Mouse (Mus musculus): ENCODE measurements around the gene Atxn10. TPM values are rescaled to one million over a fixed set of nuclear protein-coding genes. Genes with fewer than 3 reads are reported as not detected.
A peak's percentile ranks its signal among the peaks of the same experiment; 100 is the strongest.

Atxn10 gene
- total RNA-seq, 2 experiments from 2014 or later = 286 to 293 TPM

DNA sequence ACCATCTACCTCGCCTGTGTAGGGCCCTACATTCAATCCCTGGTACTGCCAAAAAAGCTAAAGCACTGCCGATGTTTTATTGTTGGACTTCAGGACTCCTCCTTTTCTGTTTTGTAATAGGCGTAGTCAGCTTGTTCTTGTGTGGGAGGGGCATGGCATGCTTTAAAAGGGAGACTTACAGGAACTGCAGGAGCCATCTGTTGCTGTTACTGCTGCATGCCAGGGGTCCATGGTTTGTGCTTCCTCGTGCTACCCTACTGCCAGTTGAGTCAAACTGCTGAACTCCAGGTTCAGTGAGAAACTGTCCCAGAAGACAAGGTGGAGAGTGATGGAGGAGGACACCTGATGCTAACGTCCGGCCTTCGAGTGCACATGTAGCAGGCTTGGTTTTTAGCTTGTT is 65.9 kb downstream of the Atxn10 start:
- peak; percentile 42 to 74 for DNase-seq (ENCODE audit: low spot score in 2 of 2)

DNA sequence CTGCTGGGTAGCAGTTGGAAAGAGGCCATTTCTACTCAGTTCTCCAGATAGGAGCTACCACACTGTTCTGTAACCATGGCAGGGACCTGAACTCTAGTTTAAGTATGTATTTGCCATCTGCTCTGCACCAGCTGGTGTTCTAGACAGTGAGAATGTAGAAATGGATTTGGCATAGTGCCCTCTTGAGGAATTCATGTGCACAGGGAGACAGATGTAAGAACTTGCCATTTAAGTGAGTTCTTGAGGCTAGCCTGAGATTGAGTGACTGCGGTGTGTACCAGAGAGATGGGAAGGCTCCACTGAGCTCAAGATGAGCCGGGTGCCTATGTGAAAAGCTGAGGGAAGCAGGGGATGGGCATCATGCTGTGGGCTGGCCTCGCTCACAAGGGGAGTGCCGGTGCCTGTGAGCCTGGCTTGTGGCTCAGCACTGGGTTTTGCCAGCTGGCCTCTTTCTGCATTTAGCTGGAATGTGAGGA is 67.2 kb downstream of the Atxn10 start:
- peak; percentile 84 to 97 for DNase-seq (ENCODE audit: low spot score in 2 of 2)

DNA sequence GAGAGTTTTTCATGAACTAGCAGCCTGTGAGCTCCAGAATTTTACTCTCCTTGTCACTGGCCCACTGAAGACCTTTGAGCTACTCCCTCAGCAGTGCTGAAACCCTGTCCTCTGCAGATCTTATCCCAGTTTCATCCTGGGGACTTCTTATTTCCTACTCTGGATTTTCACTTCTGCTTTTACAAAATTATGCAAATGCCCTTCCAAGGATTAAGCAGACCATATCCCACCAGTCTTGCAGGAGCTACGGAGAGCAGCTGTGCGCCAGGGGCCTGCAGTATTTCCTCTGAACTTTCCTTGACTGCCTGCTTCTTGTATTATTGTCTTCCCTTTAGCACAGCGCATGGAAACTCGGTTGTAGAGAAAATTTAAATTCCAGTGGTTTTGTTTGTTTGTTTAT is 68.7 kb downstream of the Atxn10 start:
- DNase-seq (ENCODE audit: low spot score in 2 of 2) = no peak

DNA sequence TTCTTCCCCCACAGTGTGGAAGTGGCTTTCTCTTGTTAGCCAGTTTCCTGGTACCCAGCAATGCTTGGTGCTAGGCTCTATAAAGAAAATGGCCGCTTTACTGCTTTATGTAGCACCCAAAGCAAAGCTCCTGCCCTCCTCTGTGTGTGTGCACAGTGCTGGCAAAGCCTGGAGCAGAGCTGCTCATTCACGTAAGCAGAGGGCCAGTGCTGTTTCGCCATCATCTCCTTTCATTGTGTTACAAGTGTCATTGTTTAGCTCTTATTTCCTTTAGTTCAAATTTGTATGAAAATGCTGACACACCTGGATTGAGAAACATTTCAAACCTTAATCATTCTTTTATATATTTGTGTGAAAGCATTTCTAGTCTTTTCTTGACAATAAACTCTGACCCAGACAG is 69.5 kb downstream of the Atxn10 start:
- DNase-seq (ENCODE audit: low spot score in 2 of 2) = no peak

DNA sequence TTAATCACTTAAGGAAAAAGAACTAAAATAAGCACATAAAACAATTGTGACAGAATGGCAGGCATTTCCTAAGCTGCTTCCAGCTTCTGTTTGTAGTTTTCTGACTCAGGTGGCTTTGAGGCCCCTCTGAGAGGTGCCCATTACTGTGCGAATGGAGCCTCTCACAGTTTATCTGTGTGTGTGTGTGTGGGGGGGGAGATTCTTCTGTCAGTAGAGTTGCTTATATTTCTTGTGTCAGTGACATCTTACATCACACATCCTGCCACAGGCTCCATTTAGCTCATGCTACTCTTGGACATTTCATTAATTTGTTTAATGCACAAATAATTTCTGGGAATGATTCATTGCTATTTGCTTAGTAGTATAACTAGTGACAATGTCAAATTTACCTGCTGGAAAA is 70.8 kb downstream of the Atxn10 start:
- DNase-seq (ENCODE audit: low spot score in 2 of 2) = no peak

DNA sequence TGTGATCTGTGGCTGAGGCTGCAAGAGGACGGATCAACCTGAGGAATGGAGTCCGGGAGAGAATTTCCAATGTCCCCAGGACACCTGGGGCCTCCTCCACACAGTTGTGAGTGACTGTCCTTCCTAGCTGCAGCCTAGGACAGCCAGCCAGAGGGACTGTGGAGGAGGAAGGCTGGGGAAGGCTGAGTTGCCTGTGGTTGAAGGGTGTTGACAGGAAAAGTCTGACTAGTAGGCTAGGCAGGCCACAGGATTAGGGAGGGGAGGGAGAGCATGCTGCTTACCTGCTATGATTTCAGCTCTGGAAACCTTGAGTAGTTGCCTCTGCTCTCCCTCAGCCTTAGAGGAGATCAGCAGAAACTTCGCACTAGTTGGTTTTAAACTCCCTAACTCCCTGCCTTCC is 71.3 kb downstream of the Atxn10 start:
- DNase-seq (ENCODE audit: low spot score in 2 of 2) = no peak

DNA sequence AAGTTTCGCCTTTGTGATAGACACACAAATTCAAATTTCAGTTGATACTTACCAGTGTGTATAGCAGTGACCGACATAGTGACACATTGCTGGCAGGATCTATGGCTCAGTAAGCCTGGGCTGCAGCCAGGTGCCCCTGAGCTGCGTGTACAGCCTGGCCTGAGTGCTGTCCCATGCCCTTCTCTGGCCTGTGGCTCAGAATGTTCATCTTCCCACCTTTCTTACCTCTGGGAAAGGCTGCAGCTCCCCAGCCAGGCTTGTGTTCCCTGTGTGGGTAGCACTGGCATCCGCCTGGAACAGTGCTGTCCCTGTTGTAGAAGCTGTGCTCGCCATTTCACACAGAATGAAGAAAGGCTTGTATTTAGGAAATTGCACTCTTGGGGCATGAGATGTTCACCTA is 72.7 kb downstream of the Atxn10 start:
- peak in 1 of 2 experiments; percentile 45 for DNase-seq (ENCODE audit: low spot score in 2 of 2)

DNA sequence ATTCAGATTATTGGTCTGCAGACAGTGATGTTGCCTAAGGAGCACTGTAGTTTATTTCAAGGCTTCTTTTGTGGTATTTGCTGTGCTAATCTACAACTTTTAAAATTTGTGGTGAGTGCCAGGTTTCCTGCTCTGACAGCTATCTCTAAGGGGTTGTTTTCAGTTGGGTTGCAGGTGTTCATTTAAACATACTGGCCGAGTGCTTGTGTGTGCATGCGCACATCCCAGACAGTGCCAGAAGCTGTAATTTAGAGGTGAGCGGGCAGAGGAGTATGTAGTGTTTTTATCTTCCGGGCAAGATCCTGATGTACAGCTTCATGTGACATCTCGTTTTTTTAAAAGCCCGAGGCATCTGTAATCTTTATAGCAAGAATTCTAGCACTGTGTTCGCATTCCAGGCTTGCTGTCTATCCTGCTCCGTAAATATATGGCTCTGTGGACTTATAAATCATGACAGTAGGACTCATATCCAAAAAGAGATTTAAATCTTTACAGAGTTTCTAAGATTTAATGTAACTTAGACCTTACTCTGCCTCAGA is 73.3 kb downstream of the Atxn10 start:
- DNase-seq (ENCODE audit: low spot score in 2 of 2) = peak in 1 of 2 experiments; percentile 18

DNA sequence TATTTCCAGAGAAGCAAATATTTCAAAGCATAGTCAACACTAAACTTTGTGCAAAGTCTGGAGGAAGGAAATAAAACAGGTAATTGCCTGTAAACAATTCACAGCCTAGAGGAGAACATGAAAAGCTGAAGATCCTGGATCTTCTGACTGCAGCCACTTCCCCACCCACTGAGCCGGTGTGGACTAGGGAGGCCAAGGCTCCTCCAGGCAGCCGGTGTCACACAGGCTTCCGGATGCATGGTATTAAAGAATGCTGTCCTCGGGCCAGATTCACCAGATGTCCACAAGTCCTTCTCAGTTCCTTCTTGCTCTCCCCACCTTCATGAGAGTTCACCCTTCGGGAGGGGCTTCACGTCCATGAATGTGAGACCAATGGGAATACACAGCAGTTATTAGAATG is 73.8 kb downstream of the Atxn10 start:
- no peak for DNase-seq (ENCODE audit: low spot score in 2 of 2)

DNA sequence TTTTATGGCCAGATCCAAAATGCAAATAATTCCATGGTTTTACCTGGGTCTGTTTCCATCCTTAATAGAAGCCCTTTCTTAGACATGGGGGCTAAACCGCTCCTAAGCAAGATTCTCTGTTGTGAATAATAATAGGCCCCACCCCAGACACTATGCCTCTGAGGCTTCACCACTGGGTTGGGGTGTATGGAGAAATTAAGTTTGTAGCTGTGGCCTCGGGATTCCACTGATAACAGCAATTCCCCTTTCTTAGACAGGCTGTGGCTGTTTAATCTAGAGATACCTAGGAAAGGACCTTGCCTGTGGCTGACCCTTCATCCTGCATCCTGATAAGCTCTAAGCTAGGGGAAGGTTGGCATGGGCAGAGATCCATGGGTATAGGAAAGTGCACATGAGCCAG is 78.6 kb downstream of the Atxn10 start:
- no peak for DNase-seq (ENCODE audit: low spot score in 2 of 2)

DNA sequence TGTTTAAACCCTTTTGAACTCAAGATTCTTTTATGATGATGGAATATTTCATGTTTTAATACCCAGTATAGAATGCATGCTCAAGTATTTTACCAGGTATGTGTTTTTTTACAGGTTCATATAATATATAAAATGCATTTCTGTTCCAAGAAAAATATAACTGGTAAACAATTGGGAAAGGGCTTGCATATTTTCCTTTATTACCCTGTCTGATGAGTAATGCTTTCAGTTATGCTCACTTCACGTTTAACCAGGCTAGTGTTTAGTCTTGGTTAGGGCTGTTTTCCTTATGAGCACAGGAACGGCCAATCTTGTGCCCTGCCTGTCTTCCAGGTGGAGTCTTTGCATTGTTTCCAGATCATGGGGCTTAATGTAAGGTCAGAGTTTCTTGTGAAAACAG is 84.6 kb downstream of the Atxn10 start:
- no peak for DNase-seq (ENCODE audit: low spot score in 2 of 2)

DNA sequence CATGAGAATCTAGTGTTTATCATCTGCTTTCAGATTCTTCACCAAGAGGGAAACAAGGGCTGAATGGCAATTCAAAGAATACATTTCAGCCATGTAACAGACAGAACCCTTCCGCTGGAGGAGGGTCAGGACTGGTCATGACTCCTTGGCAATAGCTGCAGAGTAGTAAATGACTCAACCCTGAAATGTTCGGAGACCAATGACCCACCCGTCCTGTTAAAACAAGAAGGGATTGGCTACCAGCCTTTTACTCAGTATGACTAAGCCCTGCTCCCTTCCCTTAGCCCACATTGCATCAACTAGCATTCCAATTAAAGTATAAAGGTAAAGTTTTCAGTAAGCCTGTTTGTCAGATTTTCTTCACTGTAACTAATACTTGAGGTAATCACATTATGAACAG is 88.2 kb downstream of the Atxn10 start:
- no peak for DNase-seq (ENCODE audit: low spot score in 2 of 2)

DNA sequence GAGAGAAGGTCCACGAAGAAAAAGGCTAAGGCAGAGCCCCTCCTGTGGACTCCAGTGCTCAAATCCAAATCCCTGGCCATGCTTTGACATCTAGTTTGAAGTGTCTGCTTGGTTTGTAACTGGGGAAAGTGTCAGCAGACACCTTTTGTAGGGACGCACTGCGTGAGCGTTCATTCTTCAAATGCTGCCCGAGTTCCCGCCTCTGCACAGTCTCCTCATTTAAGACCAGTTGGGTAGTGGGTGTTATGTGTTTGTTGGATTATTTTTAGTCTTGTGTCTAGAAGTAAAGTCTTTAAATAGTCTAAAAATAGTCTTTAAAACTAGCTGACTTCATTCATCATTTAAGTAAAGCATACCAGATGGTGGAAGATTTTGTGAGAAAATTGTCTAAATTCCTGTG is 92.1 kb downstream of the Atxn10 start:
- DNase-seq (ENCODE audit: low spot score in 2 of 2) = peak in 1 of 2 experiments; percentile 46

DNA sequence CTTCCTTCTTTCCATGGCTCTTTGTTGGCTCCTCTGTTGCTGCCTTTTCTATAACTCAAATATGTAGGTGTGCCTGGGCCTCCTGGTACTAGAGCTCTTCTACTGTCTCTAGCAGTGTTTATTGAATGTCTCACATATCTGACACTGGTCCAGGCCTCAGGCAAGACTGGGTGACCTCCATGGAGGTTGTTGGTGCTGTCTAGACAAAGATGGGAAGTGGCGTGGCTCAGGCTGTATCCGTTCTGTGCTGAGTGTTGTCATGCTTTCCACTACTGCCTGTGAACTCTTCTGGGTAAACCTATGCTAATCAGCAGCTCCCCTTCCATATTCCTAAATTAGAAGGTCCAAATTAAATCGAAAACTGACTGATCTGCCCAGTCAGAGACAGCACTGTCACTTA is 106.5 kb downstream of the Atxn10 start:
- no peak for DNase-seq (ENCODE audit: low spot score in 2 of 2)

DNA sequence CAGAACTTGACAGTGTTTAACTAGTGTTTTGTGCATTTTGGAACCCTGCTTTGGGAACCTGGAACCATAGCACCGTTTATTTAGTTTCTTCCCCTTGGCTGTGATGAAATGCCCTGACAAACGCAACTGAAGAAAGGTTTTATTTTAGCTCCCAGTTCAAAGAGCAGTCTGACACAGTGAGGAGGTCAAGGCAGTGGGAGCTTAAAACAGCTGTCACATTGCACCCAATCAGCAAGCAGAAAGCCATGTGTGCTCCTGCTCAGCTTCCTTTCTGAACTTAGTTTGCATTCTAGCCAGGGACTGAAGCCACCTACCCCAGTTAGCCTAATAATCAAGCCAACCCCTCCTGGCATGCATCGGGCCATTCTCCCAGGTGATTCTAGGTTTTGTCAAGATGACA is 110.6 kb downstream of the Atxn10 start:
- no peak for DNase-seq (ENCODE audit: low spot score in 2 of 2)

DNA sequence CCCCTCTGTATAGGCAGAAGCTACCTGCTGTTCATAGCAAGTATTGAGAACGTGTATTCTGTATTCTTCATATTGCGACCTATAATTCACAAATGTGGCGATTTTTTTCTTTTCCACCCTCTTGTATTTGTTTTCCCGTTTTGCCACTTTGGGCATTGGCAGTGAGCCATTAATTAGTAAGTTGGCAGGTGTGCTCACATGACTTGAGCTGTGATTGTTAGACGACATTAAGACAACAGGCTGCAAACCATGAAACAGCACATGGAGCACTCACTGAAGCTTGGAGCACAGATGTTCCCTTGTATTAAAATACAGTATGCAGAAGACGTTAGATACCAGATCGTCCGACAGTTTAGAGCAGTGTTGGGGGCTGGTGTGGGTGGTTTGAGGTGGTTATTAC is 120.8 kb downstream of the Atxn10 start:
- DNase-seq (ENCODE audit: low spot score in 2 of 2) = no peak

DNA sequence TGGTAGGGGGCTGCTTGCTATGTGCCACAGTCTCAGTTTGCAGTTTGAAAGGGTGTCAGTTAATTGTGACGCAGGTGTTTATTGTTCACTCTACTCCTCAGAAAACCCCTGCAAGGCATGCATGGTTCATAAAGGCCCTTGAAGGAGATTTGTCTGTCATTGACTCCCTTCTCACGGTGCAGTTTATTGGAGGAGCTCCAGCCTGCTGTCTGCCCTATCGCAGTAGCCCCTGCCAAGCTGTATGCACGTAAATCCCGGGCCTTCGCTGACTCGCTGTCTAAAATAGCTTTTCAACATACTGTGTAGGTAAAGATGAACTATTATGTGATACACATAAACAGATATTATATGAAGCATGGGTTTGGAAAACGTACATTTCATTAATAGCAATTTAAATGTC is 121.8 kb downstream of the Atxn10 start:
- no peak for DNase-seq (ENCODE audit: low spot score in 2 of 2)

DNA sequence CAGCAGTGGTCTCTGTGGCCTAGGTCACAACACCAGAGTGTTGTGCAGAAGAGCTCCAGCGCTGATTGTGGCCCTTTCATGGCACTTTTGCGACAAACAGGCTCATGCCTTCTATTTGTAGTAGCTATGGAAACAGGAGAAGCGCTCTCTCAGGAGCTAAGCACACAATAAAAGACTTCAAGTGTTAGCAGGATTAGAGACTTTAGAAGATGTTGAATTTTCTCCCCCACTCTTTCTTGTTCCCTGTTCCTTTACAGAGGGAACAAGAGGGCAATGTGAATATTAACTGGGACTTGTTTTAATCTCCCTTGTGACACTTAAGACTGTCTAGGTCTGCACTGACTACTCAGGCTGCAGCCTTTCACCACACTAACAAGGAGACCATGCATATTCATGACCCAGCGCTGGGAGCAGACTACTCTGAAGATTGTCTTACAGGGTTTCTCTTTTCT is 122.6 kb downstream of the Atxn10 start:
- no peak for DNase-seq (ENCODE audit: low spot score in 2 of 2)

DNA sequence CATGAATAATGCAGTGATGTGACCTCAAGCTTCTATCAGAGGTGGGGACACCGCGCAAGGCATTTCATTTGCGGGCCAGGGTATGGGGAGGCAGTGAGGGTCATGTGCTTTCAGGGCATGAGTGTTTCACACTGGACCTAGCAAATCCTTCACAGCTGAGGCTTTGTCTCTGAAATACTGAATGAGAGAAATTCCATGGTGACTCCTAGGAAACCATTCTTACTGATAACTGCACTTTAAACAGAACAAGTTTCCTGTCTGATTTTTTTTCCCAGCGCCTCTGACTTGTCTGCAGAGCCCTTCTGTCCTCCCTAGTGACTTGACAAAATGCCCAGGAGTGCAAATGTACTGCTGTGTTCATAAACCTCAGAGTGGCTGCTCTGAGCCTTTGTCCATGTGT is 125.5 kb downstream of the Atxn10 start:
- peak in 1 of 2 experiments; percentile 58 for DNase-seq (ENCODE audit: low spot score in 2 of 2)

DNA sequence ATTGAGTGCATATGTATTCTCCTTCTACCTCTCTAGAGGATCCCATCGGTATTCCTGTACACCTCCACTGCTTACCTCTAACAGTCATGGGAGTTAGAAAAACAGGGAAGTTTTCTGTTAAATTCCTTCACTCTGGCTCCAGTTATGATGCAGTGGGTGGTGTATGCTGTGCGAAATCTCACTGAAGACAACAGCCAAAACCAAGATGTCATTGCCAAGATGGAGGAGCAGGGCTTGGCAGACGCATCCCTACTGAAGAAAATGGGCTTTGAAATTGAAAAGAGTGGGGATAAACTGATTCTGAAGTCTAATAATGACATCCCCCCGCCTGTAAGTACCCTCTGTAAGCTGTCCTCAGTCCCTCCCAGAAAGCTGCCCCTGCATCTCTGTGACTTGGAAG is 126.1 kb downstream of the Atxn10 start:
- peak in 1 of 2 experiments; percentile 57 for DNase-seq (ENCODE audit: low spot score in 2 of 2)

DNA sequence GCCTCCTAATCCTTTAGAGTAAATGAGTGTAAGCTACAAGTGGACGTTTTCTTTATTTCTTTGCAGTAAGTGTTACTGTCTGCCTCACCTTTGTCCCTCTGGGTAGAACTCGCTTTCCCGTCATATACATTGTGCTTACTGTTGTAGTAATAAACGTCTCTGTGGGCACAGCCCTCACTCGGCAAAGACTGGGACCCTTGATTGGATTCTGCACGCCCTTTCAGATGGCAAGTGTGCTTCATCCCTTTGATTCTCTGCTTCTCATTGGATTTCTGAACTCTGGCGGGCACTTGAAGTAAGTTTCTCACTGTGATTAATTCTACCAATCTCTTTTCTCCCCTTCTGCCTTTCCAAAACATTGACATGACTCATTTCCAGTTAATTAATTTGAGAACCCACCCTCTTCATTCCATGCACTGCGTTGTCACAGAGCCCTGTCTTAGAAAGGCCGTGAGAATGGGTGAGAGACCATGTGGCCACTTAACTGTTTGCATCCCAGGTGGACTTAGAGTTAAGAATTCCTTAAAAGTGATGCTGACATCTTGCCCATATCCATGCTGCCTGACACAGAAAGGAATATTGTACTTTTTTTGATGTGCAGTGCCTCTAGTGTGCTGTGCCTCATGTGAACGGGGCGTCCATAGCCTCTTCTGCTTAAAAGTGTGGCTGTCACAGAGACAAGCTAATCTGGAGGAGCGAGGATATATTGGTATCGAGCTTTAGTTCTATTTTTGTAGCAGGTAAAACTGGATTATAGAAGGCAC is 127.2 kb downstream of the Atxn10 start:
- DNase-seq (ENCODE audit: low spot score in 2 of 2) = no peak

DNA sequence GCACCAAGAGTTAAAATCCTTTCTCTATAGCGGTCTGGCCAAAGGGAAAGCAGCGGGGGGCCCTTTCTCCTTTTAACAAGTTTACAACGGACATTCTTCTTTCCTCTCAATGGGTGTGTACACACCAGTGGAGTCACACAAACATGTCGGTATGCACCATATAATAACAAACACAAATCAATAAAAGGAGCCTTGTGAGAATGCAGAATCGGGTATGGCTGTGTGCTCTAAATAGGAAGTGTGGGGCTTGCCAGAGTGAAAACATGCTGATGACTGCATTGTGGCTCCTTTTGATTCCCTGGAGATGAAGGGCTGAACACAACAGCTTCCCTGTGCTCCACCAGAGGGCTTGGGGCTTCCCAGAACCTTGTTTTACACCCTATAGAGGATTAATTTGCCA is 128.1 kb downstream of the Atxn10 start:
- DNase-seq (ENCODE audit: low spot score in 2 of 2) = no peak

All from layer of hippocampus, adult 18-20 months (tissue).